Mouse (Mus musculus) heart, adult 8-10 months (tissue): Measurements from ENCODE around the gene Sirt6. TPM values are rescaled to one million over a fixed set of nuclear protein-coding genes. Genes with fewer than 3 reads are reported as not detected.

Experiments
- DNase-seq: peaks from one replicate; pipeline ENCODE4 v3.0.0; 2022; ENCODE audit warnings: low spot score
- total RNA-seq, 4 experiments: library from RNA; stranded (reverse); gene quantifications; 2 replicates each; pipeline ENCODE4 v1.2.4; 2022

The Sirt6 gene
- total RNA-seq, 4 experiments from 2014 or later: 6.8 to 8.4 (median 7.3) TPM

- DNase-seq: no peak
These were observed 32.0 kb downstream of the Sirt6 start for GRCm38 (mm10) chr10:81595599-81595998.

GRCm38 (mm10) chr10:81593935-81594334 is 33.7 kb downstream of the Sirt6 start:
- no peak for DNase-seq

- DNase-seq: no peak
These were observed 34.4 kb downstream of the Sirt6 start for GRCm38 (mm10) chr10:81593223-81593622.

- no peak for DNase-seq
These were observed 35.0 kb downstream of the Sirt6 start for GRCm38 (mm10) chr10:81592631-81593030.

GRCm38 (mm10) chr10:81591846-81592245 is 35.8 kb downstream of the Sirt6 start:
- no peak for DNase-seq

- DNase-seq: no peak
These were observed 38.9 kb downstream of the Sirt6 start for GRCm38 (mm10) chr10:81588739-81589138.

GRCm38 (mm10) chr10:81583347-81583746 is 44.2 kb downstream of the Sirt6 start:
- DNase-seq: no peak

GRCm38 (mm10) chr10:81580441-81581070 is 47.0 kb downstream of the Sirt6 start:
- no peak for DNase-seq

GRCm38 (mm10) chr10:81579967-81580366 is 47.6 kb downstream of the Sirt6 start:
- no peak for DNase-seq

GRCm38 (mm10) chr10:81575695-81576094 is 51.9 kb downstream of the Sirt6 start:
- DNase-seq: no peak

GRCm38 (mm10) chr10:81575208-81575631 is 52.4 kb downstream of the Sirt6 start:
- DNase-seq: no peak

GRCm38 (mm10) chr10:81574081-81575056 is 53.2 kb downstream of the Sirt6 start, which contains the start of gene Tle2:
TSS of gene Tle2 (plus strand) at chr10:81574561.
- DNase-seq: no peak

GRCm38 (mm10) chr10:81572975-81573374 is 54.6 kb downstream of the Sirt6 start:
- peak; percentile 70 for DNase-seq

- no peak for DNase-seq
These were observed 55.4 kb downstream of the Sirt6 start for GRCm38 (mm10) chr10:81572133-81572671.

Other genes starting within 250 kb of the Sirt6 start
- gene Fzr1, start 249.3 kb downstream of the Sirt6 start, total RNA-seq: 10 to 100 TPM; 25.9 to 39.0 (median 32.2) TPM
- gene Dohh, start 243.4 kb downstream of the Sirt6 start, total RNA-seq: 10 to 100 TPM; 49.1 to 55.0 (median 53.8) TPM
- gene Gm48551, start 243.3 kb downstream of the Sirt6 start, total RNA-seq: 1 to 10 TPM in 2 of 4 experiments, under 1 TPM in 2; 0.73 to 1.3 (median 1.0) TPM
- gene Gm48552, start 238.8 kb downstream of the Sirt6 start, total RNA-seq: under 1 TPM in 2 of 4 experiments, not detected in 2; 0.50 to 0.72 TPM
- gene Smim24, start 234.7 kb downstream of the Sirt6 start, total RNA-seq: 1 to 10 TPM; 1.4 to 2.4 (median 1.9) TPM
- 100 to 1,000 TPM; 100 to 132 (median 108) TPM for gene Nfic, start 172.2 kb downstream of the Sirt6 start, total RNA-seq
- under 1 TPM in 2 of 4 experiments, not detected in 2; 0.12 to 0.29 TPM for gene Celf5, start 145.1 kb downstream of the Sirt6 start, total RNA-seq
- gene Ncln, start 131.4 kb downstream of the Sirt6 start, total RNA-seq: 10 to 100 TPM; 48.7 to 72.7 (median 66.7) TPM
- 1 to 10 TPM in 2 of 4 experiments, under 1 TPM in 2; 0.88 to 1.4 (median 1.0) TPM for gene S1pr4, start 127.7 kb downstream of the Sirt6 start, total RNA-seq
- gene Gna15, start 103.6 kb downstream of the Sirt6 start, total RNA-seq: under 1 TPM; 0.37 to 0.78 (median 0.54) TPM
- 10 to 100 TPM; 47.7 to 54.1 (median 50.9) TPM for gene Gna11, start 82.6 kb downstream of the Sirt6 start, total RNA-seq
- 1,000 to 10,000 TPM; 1,133 to 1,192 (median 1,173) TPM for gene Aes, start 68.3 kb downstream of the Sirt6 start, total RNA-seq
- gene Tle2, start 53.2 kb downstream of the Sirt6 start, total RNA-seq: 10 to 100 TPM in 2 of 4 experiments, 1 to 10 TPM in 2; 5.4 to 12.1 (median 9.1) TPM
- gene Tle6, start 26.7 kb downstream of the Sirt6 start, total RNA-seq: 10 to 100 TPM in 1 of 4 experiments, 1 to 10 TPM in 3; 6.8 to 12.7 (median 9.3) TPM
- 1 to 10 TPM; 2.3 to 4.4 (median 3.0) TPM for gene BC025920, start 21.5 kb downstream of the Sirt6 start, total RNA-seq
- gene Ankrd24, start 743 bp upstream of the Sirt6 start, total RNA-seq: 10 to 100 TPM in 1 of 4 experiments, 1 to 10 TPM in 3; 7.3 to 12.4 (median 8.5) TPM
- 1 to 10 TPM; 1.8 to 2.2 (median 2.1) TPM for gene Gm10778, start 21.3 kb upstream of the Sirt6 start, total RNA-seq
- gene Zfp433, start 77.0 kb upstream of the Sirt6 start, total RNA-seq: 1 to 10 TPM; 3.7 to 5.7 (median 5.1) TPM
- gene Gm3055, start 143.4 kb upstream of the Sirt6 start, total RNA-seq: 1 to 10 TPM; 1.4 to 4.2 (median 2.5) TPM
- gene Gm4767, start 184.4 kb upstream of the Sirt6 start, total RNA-seq: 1 to 10 TPM in 3 of 4 experiments, under 1 TPM in 1; 0.73 to 1.8 (median 1.4) TPM
- 1 to 10 TPM in 3 of 4 experiments, under 1 TPM in 1; 0.95 to 2.1 (median 1.3) TPM for gene Gm32687, start 236.1 kb upstream of the Sirt6 start, total RNA-seq